Mouse (Mus musculus): ENCODE measurements around the gene Pde4d.

The Pde4d gene

DNA sequence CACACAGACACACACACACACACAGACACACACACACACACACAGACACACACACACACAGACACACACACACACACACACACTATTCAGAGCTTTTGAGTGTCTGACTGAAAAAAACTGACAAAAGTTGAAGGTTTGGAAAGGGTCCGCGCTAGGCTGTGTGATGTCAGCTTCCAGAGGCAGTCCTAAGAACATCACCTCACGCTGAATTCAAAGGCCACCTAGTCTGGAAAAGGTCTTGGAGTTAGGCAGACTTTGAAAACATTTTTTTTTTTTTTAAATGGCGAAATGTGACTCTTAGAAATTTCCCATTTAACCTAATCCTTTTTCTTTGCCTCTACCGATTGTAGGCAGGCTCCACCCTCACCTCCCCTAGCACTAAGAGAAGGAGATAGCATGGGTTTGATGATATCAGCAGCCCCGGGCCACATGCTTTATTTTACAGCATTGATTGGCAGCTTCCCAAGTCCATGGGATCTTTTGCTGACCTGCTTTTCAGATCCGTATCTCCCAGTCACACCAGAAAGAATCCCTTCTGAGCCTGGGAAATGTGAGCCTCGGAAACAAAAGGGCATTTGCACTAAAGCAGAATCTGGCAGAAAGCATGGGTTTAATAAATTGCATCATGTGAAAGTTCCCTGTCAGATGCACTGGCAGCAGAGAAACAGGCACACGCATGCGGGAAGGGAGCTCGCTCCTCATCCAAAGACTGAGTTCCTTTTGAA is 1373.7 kb downstream of the Pde4d start:
- no peak for DNase-seq (ENCODE audit: low spot score)

DNA sequence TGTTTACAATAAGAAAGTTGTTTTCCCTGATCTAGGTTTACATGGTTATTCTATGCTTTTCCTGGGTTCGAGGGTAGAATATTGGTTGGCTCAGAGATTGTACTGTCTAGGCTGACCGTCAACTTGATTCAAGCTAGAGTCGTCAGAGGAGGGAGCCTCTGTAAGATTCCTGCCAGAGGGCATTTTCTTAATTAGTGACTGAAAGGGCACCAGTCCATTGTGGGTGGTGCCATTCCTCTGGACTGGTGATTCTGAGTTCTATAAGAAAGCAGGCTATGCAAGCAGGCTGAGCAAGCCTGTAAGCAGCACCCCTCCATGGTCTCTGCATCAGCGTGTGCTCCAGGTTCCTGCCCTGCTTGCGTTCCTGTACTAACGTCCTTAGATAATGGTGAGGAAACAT is 1376.1 kb downstream of the Pde4d start:
- no peak for DNase-seq (ENCODE audit: low spot score)

GRCm38 (mm10) chr13:109827341-109827740 is 1377.6 kb downstream of the Pde4d start:
- no peak for DNase-seq (ENCODE audit: low spot score)

DNA sequence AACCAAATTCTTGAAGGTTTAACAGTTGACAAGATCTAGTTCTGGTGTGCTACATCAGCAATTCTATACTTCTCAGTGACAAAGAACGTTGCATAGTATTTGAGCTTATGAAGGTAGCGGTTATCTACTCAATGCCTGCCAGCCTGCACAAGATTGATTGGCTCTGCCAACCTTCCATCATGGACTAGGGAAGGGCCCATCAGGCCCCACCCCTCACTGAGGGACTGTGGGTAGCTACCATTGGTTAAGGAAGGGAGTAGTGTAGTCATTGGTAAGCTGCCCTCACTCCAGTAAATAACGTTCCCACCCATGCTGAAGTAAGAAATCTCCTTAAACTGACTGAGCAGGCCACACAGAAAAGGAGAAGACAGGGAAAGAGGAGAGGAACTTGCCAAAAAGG is 1378.2 kb downstream of the Pde4d start:
- DNase-seq (ENCODE audit: low spot score): no peak

DNA sequence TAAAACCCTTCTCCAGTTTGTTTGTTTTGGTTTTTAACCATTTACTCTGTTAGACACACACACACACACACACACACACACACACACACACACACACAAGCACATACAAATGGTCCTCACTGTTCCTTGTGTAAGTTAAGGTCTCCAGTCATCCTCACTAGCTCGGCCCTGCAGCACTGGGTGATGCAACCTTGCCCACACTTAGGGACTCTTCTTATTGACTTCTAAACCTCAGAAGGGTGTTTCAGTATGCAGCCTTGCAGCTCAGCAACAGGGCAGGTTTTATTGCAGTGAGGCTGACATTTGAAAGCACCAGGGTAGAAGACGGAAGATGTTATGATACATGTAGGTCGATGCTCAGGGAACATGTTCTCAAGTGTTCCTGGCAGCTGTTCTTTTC is 1379.7 kb downstream of the Pde4d start:
- DNase-seq (ENCODE audit: low spot score): no peak

- DNase-seq (ENCODE audit: low spot score): no peak
Measured at GRCm38 (mm10) chr13:109834935-109835334, 1385.2 kb downstream of the Pde4d start.

DNA sequence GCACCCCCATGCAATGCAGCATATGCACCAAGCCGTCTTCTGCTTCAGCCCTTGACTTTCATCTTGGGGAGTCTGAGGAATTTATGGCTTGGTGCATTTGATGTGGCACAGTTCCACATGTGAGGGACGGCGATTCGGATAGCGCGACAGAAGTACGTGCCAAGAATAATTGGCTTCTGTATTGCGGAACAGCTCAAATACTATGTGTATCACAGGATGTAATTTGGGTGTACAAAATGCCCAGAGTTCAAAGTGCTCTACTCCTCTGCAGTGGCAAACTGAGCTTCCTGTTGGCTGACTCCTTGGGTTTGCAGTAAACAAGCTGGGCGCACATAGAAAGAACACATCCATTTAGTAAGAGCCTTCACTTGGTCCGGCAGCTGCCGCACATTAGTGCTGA is 1387.7 kb downstream of the Pde4d start:
- DNase-seq (ENCODE audit: low spot score): no peak

- no peak for DNase-seq (ENCODE audit: low spot score)
Measured at GRCm38 (mm10) chr13:109837921-109838320, 1388.2 kb downstream of the Pde4d start.

DNA sequence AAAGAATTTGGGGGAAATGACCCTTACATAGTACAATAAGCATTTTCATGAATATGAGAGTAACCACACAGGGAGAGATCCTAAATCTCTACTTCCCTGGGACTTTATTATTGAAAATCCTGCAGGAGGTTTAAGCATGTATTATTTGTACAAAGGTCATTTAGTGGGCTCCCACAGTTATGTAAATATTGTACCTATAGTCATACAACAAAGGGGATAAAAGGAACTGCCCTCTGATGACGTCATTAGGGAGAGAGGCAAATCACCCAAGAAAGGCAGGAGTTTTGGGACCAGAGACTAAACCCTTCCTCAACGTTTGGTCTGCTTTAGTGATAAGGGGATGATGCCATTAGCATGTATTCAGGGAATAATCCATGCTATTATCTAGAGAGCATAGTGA is 1390.5 kb downstream of the Pde4d start:
- no peak for DNase-seq (ENCODE audit: low spot score)

GRCm38 (mm10) chr13:109841140-109841822 is 1391.5 kb downstream of the Pde4d start:
- DNase-seq (ENCODE audit: low spot score): no peak

GRCm38 (mm10) chr13:109842982-109843381 is 1393.2 kb downstream of the Pde4d start:
- DNase-seq (ENCODE audit: low spot score): no peak

DNA sequence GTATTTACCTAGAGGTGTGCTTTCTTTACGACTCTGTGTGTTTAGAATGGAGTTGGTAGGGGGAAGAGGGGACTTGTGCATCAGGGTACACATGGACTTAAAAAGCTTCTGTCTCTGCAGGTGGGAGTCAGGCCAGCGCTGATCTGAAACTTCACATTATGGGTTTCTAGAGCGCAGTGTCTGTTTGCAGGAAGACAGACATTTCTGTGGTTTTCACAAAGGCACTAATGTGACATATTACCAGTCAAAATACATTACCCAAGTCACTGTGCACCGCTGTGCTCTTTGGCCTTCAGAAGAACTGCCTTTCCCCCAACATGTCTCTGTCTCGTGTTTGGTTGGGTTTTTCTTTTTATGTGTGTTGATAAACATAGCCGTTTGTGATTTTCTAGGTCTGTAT is 1395.1 kb downstream of the Pde4d start:
- DNase-seq (ENCODE audit: low spot score): no peak

DNA sequence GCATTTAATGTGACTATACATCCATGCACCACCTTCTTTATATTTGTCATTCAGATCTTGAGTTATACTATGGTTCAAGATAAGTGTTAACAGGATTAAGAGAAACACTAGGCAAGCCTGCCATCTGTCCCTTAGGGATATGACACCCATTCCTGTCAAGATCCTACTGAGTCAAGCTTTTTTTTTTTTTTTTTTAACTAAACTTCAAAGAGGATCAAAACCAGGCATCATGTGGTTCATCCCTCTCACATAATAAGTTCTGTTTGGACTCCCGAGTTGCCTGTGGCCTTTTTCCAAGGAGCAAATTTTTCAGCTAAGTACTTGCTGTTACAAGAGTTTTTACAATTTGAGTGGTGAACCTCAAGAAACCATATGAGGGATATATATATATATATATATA is 1414.1 kb downstream of the Pde4d start:
- DNase-seq (ENCODE audit: low spot score): no peak

GRCm38 (mm10) chr13:109864311-109864710 is 1414.6 kb downstream of the Pde4d start:
- no peak for DNase-seq (ENCODE audit: low spot score)

GRCm38 (mm10) chr13:109880392-109880791 is 1430.6 kb downstream of the Pde4d start:
- DNase-seq (ENCODE audit: low spot score): no peak

GRCm38 (mm10) chr13:109881161-109881857 is 1431.6 kb downstream of the Pde4d start:
- DNase-seq (ENCODE audit: low spot score): no peak

DNA sequence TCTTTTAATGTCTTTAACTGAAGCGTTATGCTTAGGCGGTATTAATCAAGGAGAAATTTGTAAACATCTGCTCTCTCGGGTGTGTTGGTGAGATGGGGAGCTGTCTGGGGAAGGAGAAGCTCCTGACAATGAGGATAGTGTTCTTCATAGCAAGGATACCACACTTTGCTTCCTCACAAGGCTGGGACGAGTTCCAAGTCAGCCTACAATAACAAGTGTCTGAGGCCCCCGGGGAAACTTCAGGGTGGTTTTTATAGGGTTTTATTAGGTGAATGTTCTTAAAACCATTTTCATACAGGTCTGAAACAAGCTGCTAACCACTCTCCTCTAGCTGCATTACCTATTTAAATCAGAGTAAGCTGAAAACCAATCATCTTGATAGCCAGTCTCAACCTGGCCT is 1433.9 kb downstream of the Pde4d start:
- no peak for DNase-seq (ENCODE audit: low spot score)

DNA sequence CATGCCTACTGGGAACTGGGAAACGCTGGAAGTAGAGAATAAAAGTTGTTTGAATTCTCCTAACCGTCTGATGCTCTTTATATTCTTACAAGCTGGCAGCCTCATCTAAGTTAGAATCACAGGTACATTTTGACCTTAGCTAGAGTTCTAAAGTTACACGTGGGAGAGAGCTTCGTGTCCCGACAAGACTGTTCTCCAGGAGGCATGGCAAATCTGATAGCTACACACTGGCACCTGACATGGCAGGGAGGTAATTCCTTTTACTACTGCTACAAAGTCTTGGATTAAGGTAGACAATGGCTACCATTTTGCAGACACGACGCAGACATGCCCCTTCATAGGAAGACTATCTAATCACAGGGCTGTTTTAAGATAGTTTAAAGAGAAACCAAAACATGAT is 1435.1 kb downstream of the Pde4d start:
- DNase-seq (ENCODE audit: low spot score): no peak

DNA sequence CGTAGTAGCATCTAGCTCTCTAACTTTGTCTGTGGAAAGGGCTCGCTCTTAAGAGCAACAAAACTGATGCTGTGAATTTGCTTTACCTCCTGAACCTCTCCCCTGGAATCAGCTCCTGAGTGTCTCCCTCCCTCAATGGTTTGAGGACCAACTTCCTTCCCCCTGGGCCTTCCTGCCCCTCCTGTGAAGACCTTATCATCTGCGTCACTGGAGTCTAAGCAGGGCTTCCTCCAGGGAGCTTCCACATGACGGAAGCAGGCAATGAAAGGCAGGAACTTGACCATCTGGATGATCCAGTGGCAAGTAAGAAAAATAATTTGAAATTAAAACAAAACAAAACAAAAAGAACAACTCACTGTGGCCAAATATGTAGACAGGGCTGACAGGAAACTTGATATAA is 1438.5 kb downstream of the Pde4d start:
- no peak for DNase-seq (ENCODE audit: low spot score)

GRCm38 (mm10) chr13:109891194-109891909 is 1441.6 kb downstream of the Pde4d start:
- DNase-seq (ENCODE audit: low spot score): no peak

GRCm38 (mm10) chr13:109891910-109892265 is 1442.1 kb downstream of the Pde4d start:
- DNase-seq (ENCODE audit: low spot score): no peak
